Mouse (Mus musculus) small intestine, adult 2 months (tissue): ENCODE data around the gene Smarce1. TPM values are rescaled to one million over a fixed set of nuclear protein-coding genes. Genes with fewer than 3 reads are reported as not detected.
A peak's percentile ranks its signal among the peaks of the same experiment; 100 is the strongest.

Source experiments
- H3K27ac ChIP-seq: fragments of 200-500 bp; 2 replicates; pipeline ENCODE4 v1.5.1; 2012; ENCODE audit warnings: low read depth, low read length, control low read depth, inconsistent platforms; ENCODE audit not compliant: insufficient read depth
- H3K27me3 ChIP-seq: fragments of 200-500 bp; 2 replicates; pipeline ENCODE4 v1.6.1; 2012; ENCODE audit warnings: mild to moderate bottlenecking, moderate library complexity, low read length, inconsistent platforms; ENCODE audit not compliant: control insufficient read depth, insufficient read depth
- H3K36me3 ChIP-seq: fragments of 200-500 bp; 2 replicates; pipeline ENCODE4 v1.6.1; 2012; ENCODE audit warnings: mild to moderate bottlenecking, low read length, control low read depth, inconsistent platforms; ENCODE audit not compliant: control insufficient read depth, insufficient read depth
- H3K4me1 ChIP-seq: fragments of 200-500 bp; 2 replicates; pipeline ENCODE4 v1.6.1; 2012; ENCODE audit warnings: low read length, inconsistent platforms, mixed read lengths; ENCODE audit not compliant: control insufficient read depth, insufficient read depth, insufficient read length
- H3K4me3 ChIP-seq: fragments of 200-500 bp; 2 replicates; pipeline ENCODE4 v1.5.1; 2012; ENCODE audit warnings: low read depth, mild to moderate bottlenecking, control low read depth, inconsistent platforms, low read length, moderate library complexity
- CTCF ChIP-seq: fragments of 200-500 bp; IDR thresholded peaks from 2 replicates; pipeline ENCODE4 v1.5.1; 2012; ENCODE audit warnings: low read depth, mild to moderate bottlenecking, control low read depth, inconsistent platforms, low read length, moderate library complexity, mixed read lengths; ENCODE audit not compliant: insufficient replicate concordance, insufficient read length; ENCODE audit errors: extremely low read depth
- POLR2A ChIP-seq: fragments of 200-500 bp; IDR thresholded peaks from 2 replicates; pipeline ENCODE4 v1.6.1; 2012; ENCODE audit warnings: low read depth, mild to moderate bottlenecking, control low read depth, inconsistent platforms, low read length, moderate library complexity
- WGBS: fragments of 180-500 bp; shearing (Covaris S2); methylation state at CpG from one replicate; pipeline ENCODE4 v1.1.7; 2018; 5-methylcytosine and 5-hydroxymethylcytosine counted together
- polyA plus RNA-seq: library from polyadenylated mRNA; depleted of rRNA; stranded (reverse); fragments of >200 nt; gene quantifications from 2 replicates; pipeline ENCODE4 v1.2.3, GENCODE M21; 2012

Gene Smarce1
- polyA plus RNA-seq, 1 experiment = 6.9 TPM

GRCm38 (mm10) chr11:99170005-99170404, 60.8 kb downstream of the Smarce1 start:
- Histone ChIP-seq H3K4me1 (no peaks in the 10 kb centered on the region; the same call in 1 of the 2 replicates), H3K27ac (no peak overlapping the region), H3K36me3 (no peaks in the 10 kb centered on the region), H3K27me3 (no peaks in the 10 kb centered on the region), H3K4me3 (no peak overlapping the region)
- WGBS = 93% methylated on average over 6 of the region's 6 CpGs
- no peak for TF ChIP-seq POLR2A
- TF ChIP-seq CTCF = no peak

GRCm38 (mm10) chr11:99169438-99169837, 61.4 kb downstream of the Smarce1 start:
- TF ChIP-seq CTCF = no peak
- no peak for TF ChIP-seq POLR2A
- Histone ChIP-seq H3K27me3 (no peaks in the 10 kb centered on the region), H3K36me3 (no peaks in the 10 kb centered on the region), H3K4me3 (no peak overlapping the region), H3K4me1 (no peaks in the 10 kb centered on the region; the same call in 1 of the 2 replicates), H3K27ac (no peak overlapping the region)
- WGBS = 89% methylated on average over 2 of the region's 2 CpGs

- H3K4me3 ChIP-seq = peak overlapping the region; percentile 26; the same call in 1 of the 2 replicates
- WGBS = 62% methylated on average over 12 of the region's 12 CpGs
- H3K27me3 ChIP-seq = no peaks in the 10 kb centered on the region
- H3K27ac ChIP-seq = 0 out of 2 replicates have a peak overlapping the region, but pooled peaks have one; percentile 1
- H3K4me1 ChIP-seq = no peaks in the 10 kb centered on the region; the same call in 1 of the 2 replicates
- H3K36me3 ChIP-seq = no peaks in the 10 kb centered on the region
- no peak for TF ChIP-seq POLR2A
- no peak for TF ChIP-seq CTCF
These were observed 62.8 kb downstream of the Smarce1 start for GRCm38 (mm10) chr11:99168030-99168474.

GRCm38 (mm10) chr11:99167576-99167975, 63.2 kb downstream of the Smarce1 start:
- no peaks in the 10 kb centered on the region for H3K36me3 ChIP-seq
- H3K27ac ChIP-seq = no peak overlapping the region; the same call in 1 of the 2 replicates
- peaks cover 2% of the 10 kb centered on the region; the same call in 1 of the 2 replicates for H3K4me1 ChIP-seq
- 87% methylated on average over 7 of the region's 7 CpGs for WGBS
- no peak overlapping the region for H3K4me3 ChIP-seq
- TF ChIP-seq CTCF (no peak), POLR2A (no peak)
- H3K27me3 ChIP-seq = no peaks in the 10 kb centered on the region

- no peak overlapping the region; the same call in 1 of the 2 replicates for H3K27ac ChIP-seq
- no peak overlapping the region for H3K4me3 ChIP-seq
- peaks cover 2% of the 10 kb centered on the region; the same call in 1 of the 2 replicates for H3K4me1 ChIP-seq
- TF ChIP-seq POLR2A (no peak), CTCF (no peak)
- WGBS = 87% methylated on average over 7 of the region's 7 CpGs
- H3K36me3 ChIP-seq = no peaks in the 10 kb centered on the region
- no peaks in the 10 kb centered on the region for H3K27me3 ChIP-seq
These were observed 64.6 kb downstream of the Smarce1 start for GRCm38 (mm10) chr11:99166241-99166640.

GRCm38 (mm10) chr11:99165031-99165752, 65.6 kb downstream of the Smarce1 start:
- H3K4me1 ChIP-seq = peaks cover 2% of the 10 kb centered on the region; the same call in 1 of the 2 replicates
- no peak overlapping the region for H3K4me3 ChIP-seq
- H3K36me3 ChIP-seq = no peaks in the 10 kb centered on the region
- 72% methylated on average over 11 of the region's 11 CpGs for WGBS
- TF ChIP-seq CTCF (no peak), POLR2A (no peak)
- H3K27me3 ChIP-seq = no peaks in the 10 kb centered on the region
- no peak overlapping the region for H3K27ac ChIP-seq

- peaks cover 2% of the 10 kb centered on the region; the same call in 1 of the 2 replicates for H3K4me1 ChIP-seq
- 39% methylated on average over 10 of the region's 10 CpGs for WGBS
- H3K4me3 ChIP-seq = no peak overlapping the region
- H3K27ac ChIP-seq = no peak overlapping the region
- no peaks in the 10 kb centered on the region for H3K27me3 ChIP-seq
- no peaks in the 10 kb centered on the region for H3K36me3 ChIP-seq
- TF ChIP-seq CTCF = no peak
- no peak for TF ChIP-seq POLR2A
These were observed 67.7 kb downstream of the Smarce1 start for GRCm38 (mm10) chr11:99162972-99163686.
